Mouse (Mus musculus): ENCODE data around the gene Prl2b1.

Gene Prl2b1

DNA sequence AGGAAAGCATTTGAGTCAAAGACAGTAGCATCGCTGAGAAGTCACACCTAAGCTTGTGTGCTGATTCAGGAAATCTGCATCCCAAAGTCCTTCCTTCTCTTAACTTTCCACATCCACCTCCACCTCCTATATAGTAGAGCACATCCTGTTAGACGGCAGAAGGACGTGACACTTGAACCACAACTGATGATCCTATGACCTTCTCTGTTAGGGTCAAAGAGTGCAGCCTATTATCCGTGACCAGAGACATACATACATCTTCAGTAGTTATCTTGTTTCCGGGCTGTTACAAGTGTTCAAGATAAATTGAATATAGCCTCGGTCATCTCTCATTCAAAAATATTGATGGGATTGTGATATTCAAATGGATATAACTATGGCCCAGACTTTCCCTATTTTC is at the start of gene Prl2b1:
Prl2b1 (minus strand) TSS at position 101 of the 400 bp plus-strand sequence.
- no peak for DNase-seq (ENCODE audit: low spot score in 2 of 2)

DNA sequence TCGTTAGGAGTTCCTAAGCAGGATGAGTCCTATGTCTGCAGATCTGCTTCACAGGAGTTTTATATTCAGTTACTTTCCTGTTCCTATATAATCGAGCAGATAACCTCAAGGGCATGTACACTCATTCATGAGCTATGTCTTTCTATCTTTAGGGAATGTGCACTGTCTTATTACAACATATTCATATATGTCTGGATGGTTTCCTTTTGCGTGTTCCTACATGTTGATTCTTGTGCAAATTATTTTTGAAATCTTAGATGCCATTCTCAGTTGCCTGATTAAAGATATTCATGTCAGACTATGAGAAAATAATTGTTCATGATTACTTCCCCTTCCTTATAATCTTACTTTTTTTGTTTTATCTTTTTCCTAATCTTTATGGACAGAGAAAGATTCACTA is 47.9 kb upstream of the Prl2b1 start, which contains the start of gene Prl8a6:
Prl8a6 (minus strand) TSS at position 101 of the 400 bp plus-strand sequence.
- no peak for DNase-seq (ENCODE audit: low spot score in 2 of 2)

DNA sequence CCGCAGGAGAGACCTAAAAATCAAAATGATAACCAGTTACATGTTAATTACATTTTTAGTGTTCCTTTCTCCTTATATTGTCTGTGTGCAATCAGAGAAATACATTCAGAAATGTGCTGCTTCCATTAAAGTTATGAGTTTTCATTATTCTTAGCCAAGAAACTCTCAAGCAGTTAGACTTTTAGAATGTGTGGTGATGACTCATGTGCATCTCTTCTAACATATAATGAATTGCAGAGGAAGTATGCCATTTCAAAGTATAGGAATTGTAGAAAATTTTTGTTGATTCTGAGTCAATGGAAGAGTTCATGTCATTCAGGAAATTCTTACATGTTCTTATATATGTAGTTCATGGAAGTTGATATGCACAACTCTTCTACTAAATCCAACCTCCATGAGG is 42.5 kb upstream of the Prl2b1 start:
- no peak for DNase-seq (ENCODE audit: low spot score in 2 of 2)

DNA sequence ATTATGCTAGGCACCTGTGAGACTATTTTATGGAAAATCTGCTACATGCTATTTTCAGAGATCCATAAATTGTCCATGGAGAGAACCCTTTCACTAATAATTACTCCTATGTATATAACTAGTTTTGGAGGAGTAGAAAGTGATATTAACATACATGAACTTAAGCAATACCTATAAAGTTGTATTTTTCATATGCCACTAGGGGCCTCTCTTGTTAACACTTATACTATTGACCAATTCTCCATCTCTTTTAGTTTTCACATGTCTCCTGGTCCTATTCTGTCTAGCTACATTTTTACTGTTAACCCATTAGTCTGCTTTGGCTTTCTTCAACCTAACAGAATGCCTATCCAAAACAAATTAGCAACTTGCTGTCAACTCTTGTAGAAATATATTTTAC is 23.0 kb upstream of the Prl2b1 start:
- DNase-seq (ENCODE audit: low spot score in 2 of 2): no peak

DNA sequence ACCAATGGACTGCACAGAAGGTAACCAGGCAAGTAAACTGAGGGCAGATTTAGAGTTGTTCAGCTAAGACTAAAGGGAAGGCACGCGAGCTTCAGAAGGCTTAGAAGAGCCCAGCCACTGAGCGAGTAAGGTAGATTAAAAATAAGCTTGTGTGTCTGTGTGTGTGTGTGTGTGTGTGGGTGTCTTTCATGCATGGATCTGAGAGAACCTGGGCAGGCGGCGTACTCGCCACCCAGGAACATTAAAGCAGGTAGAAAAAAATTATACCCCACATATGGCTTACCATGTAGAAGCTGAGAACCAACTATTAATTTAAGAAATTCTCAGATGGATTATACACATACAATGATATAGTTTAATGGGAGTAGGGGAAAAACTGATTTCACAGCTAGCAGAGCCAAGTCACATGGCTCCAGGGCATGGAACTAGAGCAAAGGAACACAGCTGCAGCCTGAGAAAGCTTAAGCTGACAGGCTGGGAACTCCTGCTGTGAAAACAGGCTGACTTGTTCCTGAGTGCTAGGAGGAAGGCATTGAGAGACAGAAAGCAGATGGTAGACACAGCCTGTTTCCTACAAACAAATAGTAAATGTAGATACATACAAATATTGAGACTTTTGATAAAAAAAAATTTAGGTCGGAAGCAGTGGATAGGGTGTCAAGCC is 8.5 kb upstream of the Prl2b1 start:
- DNase-seq (ENCODE audit: low spot score in 2 of 2): no peak

DNA sequence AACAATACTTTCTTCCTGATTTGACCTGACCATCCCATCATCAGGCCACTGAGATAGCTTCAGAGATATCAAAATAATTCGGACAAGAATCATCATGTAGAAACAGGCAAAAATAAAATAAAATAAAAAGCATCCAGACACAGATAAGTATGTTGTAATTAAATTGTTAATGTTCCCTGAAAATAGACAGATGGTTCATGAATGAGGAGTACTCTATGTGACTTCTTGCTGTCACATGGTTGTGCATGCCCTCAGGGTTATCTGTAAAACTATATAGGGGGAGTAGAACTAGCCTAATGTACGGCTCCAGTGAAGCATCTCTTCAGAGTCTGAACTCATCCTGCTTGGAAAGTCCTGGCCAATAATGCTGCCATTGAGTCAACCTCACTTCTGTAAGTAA is 45.3 kb downstream of the Prl2b1 start, which contains the start of gene Prl8a2:
Prl8a2 (plus strand) TSS at position 301 of the 400 bp plus-strand sequence.
- DNase-seq (ENCODE audit: low spot score in 2 of 2): no peak

DNA sequence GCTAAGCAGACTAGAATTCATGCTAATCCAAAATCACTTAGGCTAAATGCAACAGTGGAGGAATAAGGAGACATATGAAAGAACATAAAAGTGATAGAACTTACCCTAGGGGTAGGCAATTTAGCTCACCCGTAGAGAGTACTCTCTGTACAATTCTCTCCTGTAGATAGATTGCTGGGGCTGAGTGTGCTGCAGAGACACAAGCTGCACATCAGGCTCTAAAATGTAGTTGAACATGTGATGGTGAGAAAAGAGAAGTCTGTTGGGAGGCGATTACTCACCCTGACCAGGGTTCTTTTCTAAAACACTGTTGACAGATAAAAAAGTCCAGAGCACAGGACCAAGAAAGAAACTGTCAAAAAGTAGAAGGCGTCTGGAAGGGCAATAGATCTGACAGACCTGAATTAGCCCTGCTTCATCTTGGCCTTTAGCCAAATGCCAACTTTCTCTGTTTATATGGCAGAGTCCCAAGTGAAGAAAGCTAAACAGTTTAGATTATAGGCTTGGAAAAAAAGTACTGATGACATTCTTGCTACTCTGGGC is 47.8 kb downstream of the Prl2b1 start:
- no peak for DNase-seq (ENCODE audit: low spot score in 2 of 2)

DNA sequence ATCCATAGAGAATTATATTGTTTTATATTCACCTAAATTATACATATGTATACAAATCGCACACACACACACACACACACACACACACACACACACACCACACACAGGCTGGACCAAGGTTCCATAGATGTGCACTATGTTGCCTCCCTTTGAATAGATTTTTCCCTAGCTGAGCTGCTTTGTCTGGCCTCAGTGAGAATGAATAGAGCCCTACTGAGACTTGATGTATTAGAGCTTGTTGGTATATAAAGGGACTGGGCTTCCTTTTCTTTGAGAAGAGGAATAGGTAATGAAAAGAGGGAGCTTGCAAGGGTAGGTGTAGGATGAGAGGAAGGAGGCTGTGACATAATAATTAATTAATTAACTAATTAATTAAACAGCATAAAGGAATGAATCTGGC is 55.7 kb downstream of the Prl2b1 start:
- no peak for DNase-seq (ENCODE audit: low spot score in 2 of 2)

Data from urinary bladder, adult 18-20 months (tissue).